Mouse (Mus musculus) E14TG2a.4 (cell line): ENCODE results near the gene Tmem119.

ENCODE experiments used
- CTCF ChIP-seq: conservative IDR thresholded peaks from 2 replicates; pipeline ENCODE4 v1.5.1; 2014; ENCODE audit warnings: low read length
- NANOG ChIP-seq: IDR thresholded peaks from 2 replicates; pipeline ENCODE4 v1.6.1; 2014; ENCODE audit warnings: borderline replicate concordance, low read length, mixed read lengths
- POU5F1 ChIP-seq: IDR thresholded peaks from 2 replicates; pipeline ENCODE4 v1.6.1; 2014; ENCODE audit warnings: low read length, borderline replicate concordance

DNA sequence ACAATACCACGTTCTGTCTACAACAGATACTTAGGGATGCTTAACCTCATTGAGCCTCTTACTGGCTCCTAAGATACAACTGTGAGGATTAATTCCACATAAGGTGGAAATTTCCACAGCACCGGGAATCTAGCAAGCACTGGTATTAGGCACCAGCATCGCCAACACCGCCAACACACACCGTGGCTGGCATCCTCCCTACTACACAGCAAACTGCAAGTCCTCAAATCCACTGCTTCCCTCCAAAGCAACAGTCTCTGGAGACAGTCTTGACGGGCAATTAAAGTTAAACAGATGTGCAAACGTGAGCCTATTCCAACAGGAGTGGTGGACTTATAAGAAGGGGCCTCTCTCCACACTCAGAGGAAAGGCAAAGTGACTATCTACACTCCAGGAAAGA is 19.1 kb downstream of the Tmem119 start:
- no peak for TF ChIP-seq CTCF
- TF ChIP-seq NANOG = no peak
- no peak for TF ChIP-seq POU5F1
